17 mouse cellular contexts compared by ENCODE assay signal in the genomic region with DNA sequence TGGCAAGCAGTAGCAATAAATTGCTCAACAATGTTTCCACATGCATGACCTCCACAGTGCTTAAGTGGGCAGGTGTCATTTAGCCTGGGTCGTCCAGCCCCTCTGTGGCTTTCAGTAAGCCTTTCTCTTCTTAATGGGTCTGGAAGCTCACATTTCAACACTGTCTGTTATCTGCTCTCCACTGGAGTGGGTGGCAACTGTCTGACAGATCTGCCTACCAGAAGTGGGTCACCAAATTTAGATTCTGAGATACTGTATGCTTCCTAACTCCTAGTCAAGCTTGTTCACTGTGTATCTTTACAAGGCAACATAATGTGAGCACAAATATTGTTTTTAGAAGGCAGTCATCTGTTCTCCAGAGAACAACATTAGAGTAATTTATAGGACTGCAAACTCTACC. TPM values are rescaled to one million over a fixed set of nuclear protein-coding genes. Genes with fewer than 3 reads are reported as not detected.
DNase-seq lines count a peak whose midpoint lies in the region; ATAC-seq and TF ChIP-seq lines count a peak whose summit lies in the region.
"Had no signal": no experiment of that assay in that cellular context is flagged by ENCODE, and none has a peak within 500 bp of the region (broad histone marks: within the 10 kb centered on the region; RNA-seq: fewer than 3 reads in every experiment).

No protein-coding gene starts in this region.

- no peak overlapping the region for H3K4me3 ChIP-seq in liver, embryonic 16.5 days (ENCODE audit: low read depth, low read length)
- no peak overlapping the region for H3K4me3 ChIP-seq in midbrain, postnatal 0 days (ENCODE audit: low read depth, low read length)
- H3K4me3 ChIP-seq: gastrocnemius, adult 2 months; hindbrain, embryonic 12.5 days; lung, embryonic 15.5 days had no signal

- TF ChIP-seq CTCF in midbrain, postnatal 0 days (IDR thresholded peaks at IDR 0.05): no peak

- H3K9me3 ChIP-seq in liver, embryonic 16.5 days (replicated peaks; ENCODE audit: control insufficient read depth, low read length): no peaks in the 10 kb centered on the region
- H3K9me3 ChIP-seq in midbrain, postnatal 0 days (ENCODE audit: low read length): no peaks in the 10 kb centered on the region
- H3K9me3 ChIP-seq: hindbrain, embryonic 12.5 days; lung, embryonic 15.5 days had no signal

- DNase-seq in frontal cortex, adult 2 months (ENCODE audit: extremely low spot score in 1 of 2, low spot score in 1 of 2): peak; percentile 42 to 61
- DNase-seq in frontal cortex, postnatal 14 days (ENCODE audit: low spot score in 2 of 2): no peak
- DNase-seq in left cerebral cortex, postnatal 25 days (ENCODE audit: low spot score in 2 of 2): peak; percentile 30 to 80
- DNase-seq in left cerebral cortex, postnatal 36 days (ENCODE audit: low spot score in 2 of 2): no peak
- no peak for DNase-seq in midbrain, postnatal 0 days (ENCODE audit: low spot score)
- DNase-seq in lung, postnatal 36 days: no peak
- DNase-seq: adrenal gland, postnatal 10 days; cerebellum, adult 18-20 months; gastrocnemius, adult 2 months; kidney, adult 9 months; thymus, postnatal 36 days had no signal

- H3K36me3 ChIP-seq in liver, embryonic 16.5 days (ENCODE audit: control insufficient read depth, insufficient read depth): no peaks in the 10 kb centered on the region
- H3K36me3 ChIP-seq in midbrain, postnatal 0 days (ENCODE audit: insufficient read depth, low read length): no peaks in the 10 kb centered on the region
- H3K36me3 ChIP-seq: hindbrain, embryonic 12.5 days; lung, embryonic 15.5 days had no signal

- H3K27ac ChIP-seq in liver, embryonic 16.5 days (ENCODE audit: low read length): no peak overlapping the region
- no peak overlapping the region for H3K27ac ChIP-seq in midbrain, postnatal 0 days (ENCODE audit: low read depth, low read length)
- H3K27ac ChIP-seq: gastrocnemius, adult 2 months; hindbrain, embryonic 12.5 days; lung, embryonic 15.5 days had no signal

- 8% methylated on average over 1 of the region's 1 CpGs for WGBS in liver, embryonic 16.5 days (ENCODE audit: insufficient replicate concordance)
- 38% methylated on average over 1 of the region's 1 CpGs for WGBS in midbrain, postnatal 0 days

- intact Hi-C loops in left cerebral cortex, postnatal 25 days (cut with DNase I): no loop called here
- intact Hi-C loops in left cerebral cortex, postnatal 36 days (cut with DNase I): no loop called here

- ATAC-seq in common myeloid progenitor, adult 5-6 weeks (replicated peaks; ENCODE audit: low read depth, poor library complexity, severe bottlenecking): peak; percentile 20
- peak; percentile 72 for ATAC-seq in liver, embryonic 16.5 days (ENCODE audit: low read depth)
- no peak for ATAC-seq in midbrain, postnatal 0 days (ENCODE audit: low FRiP score)
- ATAC-seq: midbrain, embryonic 16.5 days had no signal

- no peaks in the 10 kb centered on the region for H3K27me3 ChIP-seq in liver, embryonic 16.5 days (ENCODE audit: control insufficient read depth, insufficient read depth, low read depth, low read length)
- H3K27me3 ChIP-seq in midbrain, postnatal 0 days (ENCODE audit: insufficient read depth, low read length): no peaks in the 10 kb centered on the region
- H3K27me3 ChIP-seq: hindbrain, embryonic 12.5 days; lung, embryonic 15.5 days had no signal

- no peak overlapping the region for H3K4me2 ChIP-seq in liver, embryonic 16.5 days (ENCODE audit: low read depth, low read length)
- H3K4me2 ChIP-seq in midbrain, postnatal 0 days (ENCODE audit: low read depth, low read length, poor library complexity, severe bottlenecking): no peak overlapping the region
- H3K4me2 ChIP-seq: hindbrain, embryonic 12.5 days; lung, embryonic 15.5 days had no signal

- no peak overlapping the region for H3K9ac ChIP-seq in liver, embryonic 16.5 days (ENCODE audit: low read depth, low read length)
- H3K9ac ChIP-seq in midbrain, postnatal 0 days (replicated peaks; ENCODE audit: low read length, poor library complexity, severe bottlenecking): no peak overlapping the region
- H3K9ac ChIP-seq: hindbrain, embryonic 12.5 days; lung, embryonic 15.5 days had no signal

- peaks cover 21% of the 10 kb centered on the region for H3K4me1 ChIP-seq in liver, embryonic 16.5 days (ENCODE audit: control insufficient read depth, low read depth, low read length)
- H3K4me1 ChIP-seq in midbrain, postnatal 0 days (ENCODE audit: insufficient read depth, low read length): no peaks in the 10 kb centered on the region
- H3K4me1 ChIP-seq: hindbrain, embryonic 12.5 days; lung, embryonic 15.5 days had no signal

RNA-seq across cellular contexts. Expression of a gene that starts 23.5 kb away (rescaled TPM):
- polyA plus RNA-seq in frontal cortex, adult 2 months (2012; rRNA removed): 39.0 and 40.0 TPM in 2 replicates
- 10 to 100 TPM; 32.2 to 35.0 TPM for total RNA-seq in left cerebral cortex, postnatal 25 days (2021)
- 10 to 100 TPM; 35.3 to 36.5 TPM for total RNA-seq in left cerebral cortex, postnatal 36 days (2021)
- total RNA-seq in common myeloid progenitor, adult 5-6 weeks (2017): 20.3 and 27.5 TPM in 2 replicates
- 19.3 and 20.6 TPM in 2 replicates for polyA plus RNA-seq in liver, embryonic 16.5 days (2015; fragmentation: Nextera tagmentation; extraction: Ambion mirVana)
- total RNA-seq in midbrain, postnatal 0 days (2014; rRNA removed): 14.0 and 21.5 TPM in 2 replicates
- 16.8 and 17.7 TPM in 2 replicates for polyA plus RNA-seq in midbrain, postnatal 0 days (2015; fragmentation: Nextera tagmentation; extraction: Ambion mirVana)

RNA-seq across cellular contexts. Expression of a gene that starts 33.2 kb away (rescaled TPM):
- polyA plus RNA-seq in frontal cortex, adult 2 months (2012; rRNA removed): not detected in 2 replicates
- not detected for total RNA-seq in left cerebral cortex, postnatal 25 days (2021)
- not detected for total RNA-seq in left cerebral cortex, postnatal 36 days (2021)
- total RNA-seq in common myeloid progenitor, adult 5-6 weeks (2017): not detected in 2 replicates
- polyA plus RNA-seq in liver, embryonic 16.5 days (2015; fragmentation: Nextera tagmentation; extraction: Ambion mirVana): not detected in 2 replicates
- total RNA-seq in midbrain, postnatal 0 days (2014; rRNA removed): not detected in 2 replicates
- not detected in 2 replicates for polyA plus RNA-seq in midbrain, postnatal 0 days (2015; fragmentation: Nextera tagmentation; extraction: Ambion mirVana)
- total RNA-seq: adrenal gland, postnatal 10 days; gastrocnemius, adult 2 months; layer of hippocampus, postnatal 14 days had no signal
- polyA plus RNA-seq: hindbrain, embryonic 12.5 days; lung, embryonic 15.5 days; midbrain, embryonic 16.5 days had no signal

Comparison
In these comparisons a context has a peak if more than half of its experiments do, and no peak if none do; other contexts are left out.
1. DNase-seq: peak in frontal cortex, adult 2 months (2 of 2) and left cerebral cortex, postnatal 25 days (2 of 2); none in frontal cortex, postnatal 14 days (0 of 2), left cerebral cortex, postnatal 36 days (0 of 2), midbrain, postnatal 0 days (single experiment) and lung, postnatal 36 days (single experiment).